Mouse (Mus musculus) small intestine, adult 2 months (tissue): ENCODE measurements around the gene Hoxd9.

ENCODE experiments used
- CTCF ChIP-seq: fragments of 200-500 bp; IDR thresholded peaks from 2 replicates; pipeline ENCODE4 v1.5.1; 2012; ENCODE audit warnings: low read depth, mild to moderate bottlenecking, control low read depth, inconsistent platforms, low read length, moderate library complexity, mixed read lengths; ENCODE audit not compliant: insufficient replicate concordance, insufficient read length; ENCODE audit errors: extremely low read depth
- POLR2A ChIP-seq: fragments of 200-500 bp; IDR thresholded peaks from 2 replicates; pipeline ENCODE4 v1.6.1; 2012; ENCODE audit warnings: low read depth, mild to moderate bottlenecking, control low read depth, inconsistent platforms, low read length, moderate library complexity

DNA sequence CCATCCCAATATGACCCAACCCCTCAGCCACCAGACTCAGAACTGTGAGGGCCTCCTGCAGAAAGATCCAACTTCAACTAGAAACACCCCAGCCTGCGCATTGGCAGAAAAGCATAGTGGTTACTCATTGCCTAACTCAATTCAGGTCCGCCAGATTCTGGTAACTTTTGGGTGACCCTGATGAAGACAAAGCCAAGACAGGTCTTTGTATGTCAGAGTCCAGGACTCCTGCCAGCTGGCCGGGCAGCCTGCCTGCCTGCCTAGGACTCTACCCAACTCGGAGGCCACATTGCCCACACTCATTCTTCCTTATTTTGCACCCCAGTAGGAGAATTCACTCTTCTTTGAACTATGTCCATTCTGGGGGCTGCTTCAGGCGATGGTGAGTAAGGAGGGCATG lies 29.0 kb downstream of the Hoxd9 start, which contains the start of gene Gm28230:
- no peak for TF ChIP-seq POLR2A
- no peak for TF ChIP-seq CTCF
